Mouse (Mus musculus) heart, adult 2 months (tissue): ENCODE measurements around the gene Lrfn3. TPM values are rescaled to one million over a fixed set of nuclear protein-coding genes. Genes with fewer than 3 reads are reported as not detected.
A peak's percentile ranks its signal among the peaks of the same experiment; 100 is the strongest.

ENCODE experiments used
- DNase-seq, 2 experiments: peaks; one replicate each; pipeline ENCODE4 v3.0.0; 2021
- H3K27ac ChIP-seq: fragments of 200-600 bp; 2 replicates; pipeline ENCODE4 v1.8.1; 2022
- H3K27me3 ChIP-seq: fragments of 200-500 bp; 2 replicates; pipeline ENCODE4 v1.6.1; 2012; ENCODE audit warnings: mild to moderate bottlenecking, low read length, inconsistent platforms, mixed read lengths; ENCODE audit not compliant: control insufficient read depth, insufficient read depth
- H3K36me3 ChIP-seq: fragments of 200-500 bp; 2 replicates; pipeline ENCODE4 v1.6.1; 2012; ENCODE audit warnings: low read length, inconsistent platforms; ENCODE audit not compliant: control insufficient read depth, insufficient read depth
- H3K4me1 ChIP-seq: fragments of 200-500 bp; 2 replicates; pipeline ENCODE4 v1.6.1; 2011; ENCODE audit warnings: low read length; ENCODE audit not compliant: control insufficient read depth, insufficient read depth
- H3K4me3 ChIP-seq: fragments of 200-600 bp; 2 replicates; pipeline ENCODE4 v1.8.1; 2022
- H3K79me2 ChIP-seq: fragments of 200-500 bp; replicated peaks from 2 replicates; pipeline ENCODE4 v1.6.1; 2012; ENCODE audit warnings: mild to moderate bottlenecking, inconsistent platforms, low read length, moderate library complexity, mixed read lengths; ENCODE audit not compliant: control insufficient read depth, insufficient read depth
- H3K9ac ChIP-seq: fragments of 200-500 bp; 2 replicates; pipeline ENCODE4 v1.6.1; 2012; ENCODE audit warnings: low read depth, mild to moderate bottlenecking, control low read depth, inconsistent platforms, low read length, mixed read lengths
- CTCF ChIP-seq: fragments of 200-600 bp; IDR thresholded peaks from 2 replicates; pipeline ENCODE4 v1.8.1; 2022; ENCODE audit warnings: antibody characterized with exemption, mild to moderate bottlenecking, moderate library complexity
- POLR2A ChIP-seq: fragments of 200-500 bp; IDR thresholded peaks from 2 replicates; pipeline ENCODE4 v1.6.1; 2011; ENCODE audit warnings: mild to moderate bottlenecking, low read depth, low read length, control low read depth; ENCODE audit not compliant: insufficient read depth
- WGBS: fragments of 180-500 bp; shearing (Covaris S2); methylation state at CpG from one replicate; pipeline ENCODE4 v1.1.7; 2018; 5-methylcytosine and 5-hydroxymethylcytosine counted together
- intact Hi-C: fragments of 180-260 bp; cut with DNase I; formaldehyde crosslinking; loops from one replicate; pipeline ENCODE4 v1.15.1; 2025
- polyA plus RNA-seq: library from polyadenylated mRNA; depleted of rRNA; stranded (reverse); fragments of >200 nt; gene quantifications from 2 replicates; pipeline ENCODE4 v1.2.3, GENCODE M21; 2012; rRNA removed
- total RNA-seq, 2 experiments: library from RNA; stranded (reverse); gene quantifications; 2 replicates each; pipeline ENCODE4 v1.2.3; 2021

Lrfn3 gene
- total and polyA plus RNA-seq, 3 experiments = 1.1 to 1.9 (median 1.3) TPM

- Histone ChIP-seq H3K36me3 (no peaks in the 10 kb centered on the region), H3K4me1 (peaks cover 3% of the 10 kb centered on the region), H3K27me3 (no peaks in the 10 kb centered on the region), H3K9ac (no peak overlapping the region), H3K4me3 (no peak overlapping the region), H3K79me2 (no peaks in the 10 kb centered on the region), H3K27ac (no peak overlapping the region)
- WGBS = 86% methylated on average over 16 of the region's 16 CpGs
- intact Hi-C loops = no loop called here
- TF ChIP-seq CTCF (peak; percentile 54), POLR2A (no peak)
- no peak for DNase-seq
Observed at GRCm38 (mm10) chr7:30306083-30306779, 56.3 kb downstream of the Lrfn3 start.

Other genes with a start within 250 kb of the Lrfn3 start
Only the 30 nearest of the 31 such genes appear.
- 10 to 100 TPM; 29.8 TPM for gene Zfp146, start 193.0 kb downstream of the Lrfn3 start, total RNA-seq
- 11.0 and 21.5 TPM in 2 replicates for gene Zfp146, start 193.0 kb downstream of the Lrfn3 start, polyA plus RNA-seq
- gene Cox7a1, start 178.6 kb downstream of the Lrfn3 start, total RNA-seq = 1,000 to 10,000 TPM; 2,711 to 3,278 TPM
- 2,213 and 2,519 TPM in 2 replicates for gene Cox7a1, start 178.6 kb downstream of the Lrfn3 start, polyA plus RNA-seq
- 100 to 1,000 TPM; 274 to 315 TPM for gene Capns1, start 164.0 kb downstream of the Lrfn3 start, total RNA-seq
- 826 and 1,000 TPM in 2 replicates for gene Capns1, start 164.0 kb downstream of the Lrfn3 start, polyA plus RNA-seq
- 10 to 100 TPM; 52.6 to 58.6 TPM for gene Polr2i, start 130.8 kb downstream of the Lrfn3 start, total RNA-seq
- gene Polr2i, start 130.8 kb downstream of the Lrfn3 start, polyA plus RNA-seq = 95.1 and 106 TPM in 2 replicates
- gene Tbcb, start 130.5 kb downstream of the Lrfn3 start, total RNA-seq = 10 to 100 TPM; 52.7 to 56.7 TPM
- gene Tbcb, start 130.5 kb downstream of the Lrfn3 start, polyA plus RNA-seq = 36.6 and 49.5 TPM in 2 replicates
- not detected for gene Ovol3, start 127.0 kb downstream of the Lrfn3 start, total RNA-seq
- gene Ovol3, start 127.0 kb downstream of the Lrfn3 start, polyA plus RNA-seq = not detected in 2 replicates
- gene Thap8, start 82.7 kb downstream of the Lrfn3 start, total RNA-seq = not detected
- gene Thap8, start 82.7 kb downstream of the Lrfn3 start, polyA plus RNA-seq = 0.10 TPM in 1 of 2 replicates, not detected in the other
- 1 to 10 TPM in 1 of 2 experiments, under 1 TPM in 1; 0.97 to 1.7 TPM for gene Wdr62, start 82.4 kb downstream of the Lrfn3 start, total RNA-seq
- 3.7 and 5.3 TPM in 2 replicates for gene Wdr62, start 82.4 kb downstream of the Lrfn3 start, polyA plus RNA-seq
- gene Clip3, start 71.0 kb downstream of the Lrfn3 start, total RNA-seq = 1 to 10 TPM; 5.6 TPM
- 5.6 and 6.6 TPM in 2 replicates for gene Clip3, start 71.0 kb downstream of the Lrfn3 start, polyA plus RNA-seq
- 10 to 100 TPM; 24.0 to 29.5 TPM for gene Alkbh6, start 54.1 kb downstream of the Lrfn3 start, total RNA-seq
- 59.6 and 61.7 TPM in 2 replicates for gene Alkbh6, start 54.1 kb downstream of the Lrfn3 start, polyA plus RNA-seq
- gene Syne4, start 48.0 kb downstream of the Lrfn3 start, total RNA-seq = under 1 TPM; 0.26 to 0.50 TPM
- gene Syne4, start 48.0 kb downstream of the Lrfn3 start, polyA plus RNA-seq = 5.3 and 5.6 TPM in 2 replicates
- gene E130208F15Rik, start 41.0 kb downstream of the Lrfn3 start, total RNA-seq = under 1 TPM; 0.55 to 0.63 TPM
- gene E130208F15Rik, start 41.0 kb downstream of the Lrfn3 start, polyA plus RNA-seq = 0.31 and 0.41 TPM in 2 replicates
- gene Sdhaf1, start 38.9 kb downstream of the Lrfn3 start, total RNA-seq = 10 to 100 TPM; 12.5 TPM
- 17.4 and 17.9 TPM in 2 replicates for gene Sdhaf1, start 38.9 kb downstream of the Lrfn3 start, polyA plus RNA-seq
- gene Tyrobp, start 51.0 kb upstream of the Lrfn3 start, total RNA-seq = 10 to 100 TPM; 20.1 to 23.6 TPM
- gene Tyrobp, start 51.0 kb upstream of the Lrfn3 start, polyA plus RNA-seq = 62.7 and 65.5 TPM in 2 replicates
- under 1 TPM in 1 of 2 experiments, not detected in 1; 0.59 TPM for gene Hcst, start 57.1 kb upstream of the Lrfn3 start, total RNA-seq
- 4.8 TPM in 1 of 2 replicates, not detected in the other for gene Hcst, start 57.1 kb upstream of the Lrfn3 start, polyA plus RNA-seq
- gene Nfkbid, start 59.0 kb upstream of the Lrfn3 start, total RNA-seq = under 1 TPM; 0.47 to 0.66 TPM
- gene Nfkbid, start 59.0 kb upstream of the Lrfn3 start, polyA plus RNA-seq = 0.94 and 1.3 TPM in 2 replicates
- gene Aplp1, start 82.8 kb upstream of the Lrfn3 start, total RNA-seq = 1 to 10 TPM; 3.2 to 3.5 TPM
- gene Aplp1, start 82.8 kb upstream of the Lrfn3 start, polyA plus RNA-seq = 3.6 and 6.2 TPM in 2 replicates
- gene Kirrel2, start 94.9 kb upstream of the Lrfn3 start, total RNA-seq = not detected
- not detected in 2 replicates for gene Kirrel2, start 94.9 kb upstream of the Lrfn3 start, polyA plus RNA-seq
- gene Nphs1, start 95.5 kb upstream of the Lrfn3 start, total RNA-seq = not detected
- 0.04 TPM in 1 of 2 replicates, not detected in the other for gene Nphs1, start 95.5 kb upstream of the Lrfn3 start, polyA plus RNA-seq
- gene Prodh2, start 130.8 kb upstream of the Lrfn3 start, total RNA-seq = not detected
- 0.23 TPM in 1 of 2 replicates, not detected in the other for gene Prodh2, start 130.8 kb upstream of the Lrfn3 start, polyA plus RNA-seq
- under 1 TPM; 0.34 to 0.37 TPM for gene Arhgap33, start 172.3 kb upstream of the Lrfn3 start, total RNA-seq
- 2.3 and 3.0 TPM in 2 replicates for gene Arhgap33, start 172.3 kb upstream of the Lrfn3 start, polyA plus RNA-seq
- gene Hspb6, start 189.4 kb upstream of the Lrfn3 start, total RNA-seq = 100 to 1,000 TPM; 718 to 804 TPM
- gene Hspb6, start 189.4 kb upstream of the Lrfn3 start, polyA plus RNA-seq = 1,866 and 1,945 TPM in 2 replicates
- gene Proser3, start 189.5 kb upstream of the Lrfn3 start, total RNA-seq = 1 to 10 TPM; 2.5 to 6.3 TPM
- gene Proser3, start 189.5 kb upstream of the Lrfn3 start, polyA plus RNA-seq = 5.6 and 5.8 TPM in 2 replicates
- 10 to 100 TPM; 13.7 to 16.0 TPM for gene Lin37, start 197.1 kb upstream of the Lrfn3 start, total RNA-seq
- 16.2 and 20.0 TPM in 2 replicates for gene Lin37, start 197.1 kb upstream of the Lrfn3 start, polyA plus RNA-seq
- gene U2af1l4, start 200.5 kb upstream of the Lrfn3 start, total RNA-seq = 10 to 100 TPM; 56.0 to 67.9 TPM
- gene U2af1l4, start 200.5 kb upstream of the Lrfn3 start, polyA plus RNA-seq = 61.3 and 71.4 TPM in 2 replicates
- 1 to 10 TPM; 1.1 to 1.9 TPM for gene Gm49396, start 200.6 kb upstream of the Lrfn3 start, total RNA-seq
- 1.6 and 3.1 TPM in 2 replicates for gene Gm49396, start 200.6 kb upstream of the Lrfn3 start, polyA plus RNA-seq
- 10 to 100 TPM; 75.6 to 85.7 TPM for gene Psenen, start 200.9 kb upstream of the Lrfn3 start, total RNA-seq
- 109 and 124 TPM in 2 replicates for gene Psenen, start 200.9 kb upstream of the Lrfn3 start, polyA plus RNA-seq
- under 1 TPM; 0.23 to 0.75 TPM for gene Igflr1, start 202.7 kb upstream of the Lrfn3 start, total RNA-seq
- 1.2 and 3.7 TPM in 2 replicates for gene Igflr1, start 202.7 kb upstream of the Lrfn3 start, polyA plus RNA-seq
- 10 to 100 TPM; 15.6 to 15.9 TPM for gene Kmt2b, start 226.0 kb upstream of the Lrfn3 start, total RNA-seq
- 25.6 and 28.3 TPM in 2 replicates for gene Kmt2b, start 226.0 kb upstream of the Lrfn3 start, polyA plus RNA-seq
- gene Zbtb32, start 236.1 kb upstream of the Lrfn3 start, total RNA-seq = under 1 TPM in 1 of 2 experiments, not detected in 1; 0.11 TPM
- 0.20 and 0.64 TPM in 2 replicates for gene Zbtb32, start 236.1 kb upstream of the Lrfn3 start, polyA plus RNA-seq